Mouse (Mus musculus): ENCODE data around the gene Stab2.

- TF ChIP-seq FOSL1 (IDR thresholded peaks at IDR 0.05; ENCODE audit: insufficient read depth, low read length, poor library complexity, severe bottlenecking) = no peak
- TF ChIP-seq CTCF (IDR thresholded peaks at IDR 0.05; ENCODE audit: control insufficient read depth, insufficient read depth, insufficient read length) = no peak
Measured at GRCm38 (mm10) chr10:86852160-86852559, 155.7 kb downstream of the Stab2 start.
